Mouse (Mus musculus): ENCODE measurements at regions not wholly inside any gene's neighbourhood (a gene's known extent, or its start where the extent isn't known, plus 50 kb on each side); places are given as distances from the start of the nearest gene placed in this dataset.

- Histone ChIP-seq H3K4me2 (ENCODE audit: low read length) (no peak overlapping the region), H3K9ac (ENCODE audit: low read length) (no peak overlapping the region), H3K4me1 (ENCODE audit: control insufficient read depth, insufficient read depth, low read length) (no peaks in the 10 kb centered on the region), H3K27ac (ENCODE audit: low read depth, low read length) (no peak overlapping the region), H3K27me3 (replicated peaks; ENCODE audit: control insufficient read depth, insufficient read depth, low read length) (no peaks in the 10 kb centered on the region), H3K9me3 (replicated peaks; ENCODE audit: control insufficient read depth, low read length) (no peaks in the 10 kb centered on the region), H3K4me3 (ENCODE audit: low read depth, low read length) (no peak overlapping the region), H3K36me3 (ENCODE audit: control insufficient read depth, insufficient read depth, low read length) (no peaks in the 10 kb centered on the region)
- WGBS = 89% methylated on average over 6 of the region's 6 CpGs
- ATAC-seq = no peak
- DNase-seq (ENCODE audit: low spot score) = no peak
Observed at GRCm38 (mm10) chr7:35898701-35899445, 96.1 kb upstream of the Zfp507 start.

DNA sequence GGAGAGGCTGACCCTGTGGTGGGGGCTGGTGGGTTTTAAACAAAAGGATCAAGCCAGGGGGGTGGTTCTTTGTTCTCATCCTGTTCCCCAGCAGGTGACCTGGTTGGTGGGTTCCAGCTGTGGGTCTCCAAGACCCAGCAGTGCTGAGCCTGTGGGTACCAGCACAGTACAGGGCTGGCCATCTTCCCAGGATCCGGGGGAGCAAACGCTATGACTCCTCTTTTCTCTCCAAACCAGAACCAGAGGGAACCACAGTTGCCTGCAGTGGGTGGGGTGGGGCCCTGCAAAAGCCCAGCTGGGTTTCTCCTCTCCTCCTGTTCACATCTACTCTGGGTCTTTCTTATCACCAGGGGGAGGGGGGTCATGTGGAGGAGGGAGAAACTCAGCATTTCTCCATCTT, 90.5 kb upstream of the Zfp507 start:
- Histone ChIP-seq H3K9ac (ENCODE audit: low read length) (no peak overlapping the region), H3K27me3 (replicated peaks; ENCODE audit: control insufficient read depth, insufficient read depth, low read length) (no peaks in the 10 kb centered on the region), H3K4me2 (ENCODE audit: low read length) (no peak overlapping the region), H3K4me3 (ENCODE audit: low read depth, low read length) (no peak overlapping the region), H3K36me3 (ENCODE audit: control insufficient read depth, insufficient read depth, low read length) (no peaks in the 10 kb centered on the region), H3K27ac (ENCODE audit: low read depth, low read length) (no peak overlapping the region), H3K9me3 (replicated peaks; ENCODE audit: control insufficient read depth, low read length) (no peaks in the 10 kb centered on the region), H3K4me1 (ENCODE audit: control insufficient read depth, insufficient read depth, low read length) (no peaks in the 10 kb centered on the region)
- ATAC-seq (no peak), DNase-seq (ENCODE audit: low spot score) (no peak)
- 21% methylated on average over 2 of the region's 2 CpGs for WGBS

- DNase-seq (ENCODE audit: low spot score) (no peak), ATAC-seq (no peak)
- Histone ChIP-seq H3K27ac (ENCODE audit: low read depth, low read length) (no peak overlapping the region), H3K9ac (ENCODE audit: low read length) (no peak overlapping the region), H3K4me2 (ENCODE audit: low read length) (no peak overlapping the region), H3K4me1 (ENCODE audit: control insufficient read depth, insufficient read depth, low read length) (no peaks in the 10 kb centered on the region), H3K4me3 (ENCODE audit: low read depth, low read length) (no peak overlapping the region), H3K36me3 (ENCODE audit: control insufficient read depth, insufficient read depth, low read length) (no peaks in the 10 kb centered on the region), H3K9me3 (replicated peaks; ENCODE audit: control insufficient read depth, low read length) (no peaks in the 10 kb centered on the region), H3K27me3 (replicated peaks; ENCODE audit: control insufficient read depth, insufficient read depth, low read length) (no peaks in the 10 kb centered on the region)
- 78% methylated on average over 11 of the region's 11 CpGs for WGBS
Observed at GRCm38 (mm10) chr7:35886051-35886450, 83.2 kb upstream of the Zfp507 start.

- 54% methylated on average over 9 of the region's 9 CpGs for WGBS
- H3K9ac ChIP-seq (ENCODE audit: low read length) = no peak overlapping the region
- no peak overlapping the region for H3K4me3 ChIP-seq (ENCODE audit: low read depth, low read length)
- H3K27me3 ChIP-seq (replicated peaks; ENCODE audit: control insufficient read depth, insufficient read depth, low read length) = no peaks in the 10 kb centered on the region
- no peaks in the 10 kb centered on the region for H3K4me1 ChIP-seq (ENCODE audit: control insufficient read depth, insufficient read depth, low read length)
- ATAC-seq (peak; percentile 80), DNase-seq (ENCODE audit: low spot score) (peak; percentile 80)
- H3K9me3 ChIP-seq (replicated peaks; ENCODE audit: control insufficient read depth, low read length) = no peaks in the 10 kb centered on the region
- H3K27ac ChIP-seq (ENCODE audit: low read depth, low read length) = no peak overlapping the region
- no peak overlapping the region for H3K4me2 ChIP-seq (ENCODE audit: low read length)
- no peaks in the 10 kb centered on the region for H3K36me3 ChIP-seq (ENCODE audit: control insufficient read depth, insufficient read depth, low read length)
Observed at GRCm38 (mm10) chr7:35879755-35880304, 77.0 kb upstream of the Zfp507 start.

DNA sequence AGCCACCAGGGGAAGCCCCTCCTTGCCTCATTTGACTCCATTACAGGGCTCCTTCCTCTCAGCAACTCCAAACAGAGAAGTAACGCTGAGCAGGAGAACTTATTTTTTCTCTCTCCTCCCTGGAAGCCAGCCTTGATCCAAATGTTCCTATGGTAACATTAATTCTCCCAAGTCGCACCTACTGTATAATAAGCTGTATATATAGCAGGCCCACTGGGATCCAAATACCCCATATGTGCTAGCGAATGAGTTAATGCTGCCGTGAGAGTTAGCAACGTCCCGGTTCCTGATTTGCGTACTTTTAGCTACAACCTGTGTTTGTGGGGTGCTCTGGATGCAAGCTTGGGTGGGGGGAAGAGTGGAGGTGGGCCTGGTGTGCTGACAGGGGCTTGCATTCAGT, 75.4 kb upstream of the Zfp507 start:
- WGBS = 84% methylated on average over 7 of the region's 7 CpGs
- H3K36me3 ChIP-seq (ENCODE audit: control insufficient read depth, insufficient read depth, low read length) = no peaks in the 10 kb centered on the region
- ATAC-seq = no peak
- H3K9me3 ChIP-seq (replicated peaks; ENCODE audit: control insufficient read depth, low read length) = no peaks in the 10 kb centered on the region
- no peak overlapping the region for H3K27ac ChIP-seq (ENCODE audit: low read depth, low read length)
- no peaks in the 10 kb centered on the region for H3K4me1 ChIP-seq (ENCODE audit: control insufficient read depth, insufficient read depth, low read length)
- H3K9ac ChIP-seq (ENCODE audit: low read length) = no peak overlapping the region
- H3K4me2 ChIP-seq (ENCODE audit: low read length) = no peak overlapping the region
- no peak overlapping the region for H3K4me3 ChIP-seq (ENCODE audit: low read depth, low read length)
- peak; percentile 13 for DNase-seq (ENCODE audit: low spot score)
- H3K27me3 ChIP-seq (replicated peaks; ENCODE audit: control insufficient read depth, insufficient read depth, low read length) = no peaks in the 10 kb centered on the region

- WGBS = 80% methylated on average over 10 of the region's 10 CpGs
- DNase-seq (ENCODE audit: low spot score) (no peak), ATAC-seq (no peak)
- H3K4me2 ChIP-seq (ENCODE audit: low read length) = no peak overlapping the region
- H3K4me1 ChIP-seq (ENCODE audit: control insufficient read depth, insufficient read depth, low read length) = no peaks in the 10 kb centered on the region
- no peak overlapping the region for H3K4me3 ChIP-seq (ENCODE audit: low read depth, low read length)
- H3K36me3 ChIP-seq (ENCODE audit: control insufficient read depth, insufficient read depth, low read length) = no peaks in the 10 kb centered on the region
- H3K9ac ChIP-seq (ENCODE audit: low read length) = no peak overlapping the region
- 0 out of 2 replicates have a peak, but pooled peaks cover 4% of the 10 kb centered on the region for H3K9me3 ChIP-seq (replicated peaks; ENCODE audit: control insufficient read depth, low read length)
- H3K27me3 ChIP-seq (replicated peaks; ENCODE audit: control insufficient read depth, insufficient read depth, low read length) = no peaks in the 10 kb centered on the region
- H3K27ac ChIP-seq (ENCODE audit: low read depth, low read length) = no peak overlapping the region
Observed at GRCm38 (mm10) chr7:35861049-35861448, 58.2 kb upstream of the Zfp507 start.

DNA sequence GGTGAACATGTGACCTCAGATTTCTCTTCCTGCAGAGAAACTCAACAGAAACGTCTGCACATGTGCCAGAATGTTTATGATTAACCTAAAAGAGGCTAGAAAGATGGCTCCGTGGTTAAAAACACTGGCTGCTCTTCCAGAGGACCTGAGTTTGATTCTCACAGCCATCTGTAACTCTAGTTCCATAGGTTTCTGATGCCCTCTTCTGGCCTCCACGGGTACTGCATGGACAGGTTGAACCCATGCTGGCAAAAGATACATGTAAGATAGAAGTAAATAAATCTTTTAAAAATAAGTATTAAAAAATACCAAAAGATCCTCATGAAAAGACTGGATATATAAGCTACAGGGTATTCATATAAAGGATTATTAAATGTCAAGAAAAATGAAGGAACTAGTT, 56.8 kb upstream of the Zfp507 start:
- H3K36me3 ChIP-seq (ENCODE audit: control insufficient read depth, insufficient read depth, low read length) = no peaks in the 10 kb centered on the region
- no peak overlapping the region for H3K9ac ChIP-seq (ENCODE audit: low read length)
- H3K4me3 ChIP-seq (ENCODE audit: low read depth, low read length) = no peak overlapping the region
- ATAC-seq = no peak
- H3K4me2 ChIP-seq (ENCODE audit: low read length) = no peak overlapping the region
- H3K27me3 ChIP-seq (replicated peaks; ENCODE audit: control insufficient read depth, insufficient read depth, low read length) = no peaks in the 10 kb centered on the region
- no peak overlapping the region for H3K27ac ChIP-seq (ENCODE audit: low read depth, low read length)
- H3K4me1 ChIP-seq (ENCODE audit: control insufficient read depth, insufficient read depth, low read length) = no peaks in the 10 kb centered on the region
- DNase-seq (ENCODE audit: low spot score) = no peak
- H3K9me3 ChIP-seq (replicated peaks; ENCODE audit: control insufficient read depth, low read length) = 0 out of 2 replicates have a peak, but pooled peaks cover 4% of the 10 kb centered on the region
- WGBS = 36% methylated on average over 3 of the region's 3 CpGs

DNA sequence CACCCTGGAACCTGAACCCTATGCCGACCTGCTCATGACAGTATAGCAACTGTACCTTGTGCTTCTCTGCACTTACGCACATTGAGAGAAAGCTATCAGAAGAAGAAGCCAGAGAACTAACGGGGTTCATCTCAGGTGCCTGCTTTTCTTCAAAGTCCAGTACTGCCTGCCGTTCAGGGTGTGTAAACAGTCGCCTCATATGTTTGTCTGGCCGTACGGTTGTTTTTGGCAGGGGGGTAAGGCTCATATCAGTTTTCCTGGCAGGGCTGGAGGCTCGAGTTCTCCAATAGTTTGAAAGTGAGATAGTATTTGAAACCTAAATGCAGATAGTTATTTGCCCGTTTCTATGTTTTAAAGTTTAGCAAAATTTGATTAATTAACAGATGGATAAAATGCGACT, 54.9 kb upstream of the Zfp507 start:
- Histone ChIP-seq H3K36me3 (ENCODE audit: control insufficient read depth, insufficient read depth, low read length) (no peaks in the 10 kb centered on the region), H3K4me3 (ENCODE audit: low read depth, low read length) (no peak overlapping the region), H3K4me1 (ENCODE audit: control insufficient read depth, insufficient read depth, low read length) (no peaks in the 10 kb centered on the region), H3K27me3 (replicated peaks; ENCODE audit: control insufficient read depth, insufficient read depth, low read length) (no peaks in the 10 kb centered on the region), H3K27ac (ENCODE audit: low read depth, low read length) (no peak overlapping the region), H3K4me2 (ENCODE audit: low read length) (no peak overlapping the region), H3K9ac (ENCODE audit: low read length) (no peak overlapping the region), H3K9me3 (replicated peaks; ENCODE audit: control insufficient read depth, low read length) (0 out of 2 replicates have a peak, but pooled peaks cover 4% of the 10 kb centered on the region)
- WGBS = 91% methylated on average over 10 of the region's 10 CpGs
- ATAC-seq (no peak), DNase-seq (ENCODE audit: low spot score) (no peak)
